ENCODE assay signal across 17 mouse cellular contexts in the genomic region with DNA sequence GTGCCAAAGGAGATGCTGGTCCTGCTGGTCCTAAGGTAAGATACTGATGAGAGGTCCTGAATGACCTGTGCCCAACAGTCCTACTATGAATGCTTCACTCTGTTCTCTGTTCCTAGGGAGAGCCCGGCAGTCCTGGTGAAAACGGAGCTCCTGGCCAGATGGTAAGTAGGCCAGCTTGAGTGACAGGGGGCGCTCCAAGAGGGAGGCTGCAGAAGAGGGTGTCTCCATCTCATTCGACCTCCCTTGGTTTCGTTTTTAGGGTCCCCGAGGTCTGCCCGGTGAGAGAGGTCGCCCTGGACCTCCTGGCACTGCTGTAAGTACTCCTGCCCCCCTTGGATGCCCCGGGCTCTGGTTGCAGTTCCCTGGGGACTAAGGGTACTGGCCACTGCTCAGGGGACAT. TPM values are rescaled to one million over a fixed set of nuclear protein-coding genes. Genes with fewer than 3 reads are reported as not detected.
DNase-seq lines count a peak whose midpoint lies in the region; ATAC-seq lines count a peak whose summit lies in the region.
"Had no signal": no experiment of that assay in that cellular context is flagged by ENCODE, and none has a peak within 500 bp of the region (broad histone marks: within the 10 kb centered on the region; RNA-seq: fewer than 3 reads in every experiment).

No protein-coding gene starts in this region.

- peaks cover 81% of the 10 kb centered on the region for H3K36me3 ChIP-seq in embryonic facial prominence, embryonic 13.5 days
- peaks cover 66% of the 10 kb centered on the region for H3K36me3 ChIP-seq in embryonic facial prominence, embryonic 10.5 days (replicated peaks)
- H3K36me3 ChIP-seq in kidney, embryonic 16.5 days (ENCODE audit: insufficient read depth, low read length) = peaks cover 18% of the 10 kb centered on the region; the same call in 1 of the 2 replicates
- H3K36me3 ChIP-seq in intestine, embryonic 16.5 days (ENCODE audit: control insufficient read depth, insufficient read depth, low read length) = peaks cover 4% of the 10 kb centered on the region
- no peaks in the 10 kb centered on the region for H3K36me3 ChIP-seq in hindbrain, embryonic 13.5 days

- no peak for DNase-seq in embryonic facial prominence, embryonic 10.5 days (ENCODE audit: low spot score)
- no peak for DNase-seq in kidney, postnatal 36 days
- peak; percentile 32 for DNase-seq in 3T3-L1 (ENCODE audit: low read depth, low spot score)
- DNase-seq in natural killer cell, adult 2 months (ENCODE audit: low spot score in 2 of 2) = no peak
- DNase-seq: adrenal gland, adult 8-10 months; cerebellum, adult 8-10 months; kidney, adult 8-10 months; right cerebral cortex, postnatal 14 days; thymus, postnatal 25 days had no signal

- ATAC-seq in embryonic facial prominence, embryonic 13.5 days (ENCODE audit: insufficient number of reproducible peaks, insufficient read depth, low FRiP score, low TSS enrichment, low read depth) = no peak
- no peak for ATAC-seq in kidney, embryonic 16.5 days (ENCODE audit: low FRiP score, low TSS enrichment)
- no peak for ATAC-seq in intestine, embryonic 16.5 days
- no peak for ATAC-seq in hindbrain, embryonic 13.5 days (ENCODE audit: low FRiP score)
- ATAC-seq: lung, postnatal 0 days had no signal

- H3K9me3 ChIP-seq in embryonic facial prominence, embryonic 13.5 days = no peaks in the 10 kb centered on the region
- H3K9me3 ChIP-seq in embryonic facial prominence, embryonic 10.5 days = no peaks in the 10 kb centered on the region
- no peaks in the 10 kb centered on the region for H3K9me3 ChIP-seq in kidney, embryonic 16.5 days (ENCODE audit: low read length)
- no peaks in the 10 kb centered on the region for H3K9me3 ChIP-seq in intestine, embryonic 16.5 days (ENCODE audit: control insufficient read depth, low read length)
- H3K9me3 ChIP-seq in hindbrain, embryonic 13.5 days = no peaks in the 10 kb centered on the region
- H3K9me3 ChIP-seq: forebrain, embryonic 10.5 days; hindbrain, embryonic 10.5 days had no signal

- 0 out of 2 replicates have a peak overlapping the region, but pooled peaks have one; percentile 11 for H3K9ac ChIP-seq in embryonic facial prominence, embryonic 13.5 days
- H3K9ac ChIP-seq in kidney, embryonic 16.5 days (replicated peaks; ENCODE audit: low read length) = peak overlapping the region; percentile 23; the same call in 1 of the 2 replicates
- H3K9ac ChIP-seq in intestine, embryonic 16.5 days (ENCODE audit: low read depth, low read length) = no peak overlapping the region; the same call in 1 of the 2 replicates
- no peak overlapping the region for H3K9ac ChIP-seq in hindbrain, embryonic 13.5 days

- peaks cover 2% of the 10 kb centered on the region; the same call in 1 of the 2 replicates for H3K27me3 ChIP-seq in embryonic facial prominence, embryonic 13.5 days
- peaks cover 87% of the 10 kb centered on the region for H3K27me3 ChIP-seq in embryonic facial prominence, embryonic 10.5 days (replicated peaks; ENCODE audit: low read depth, poor library complexity, severe bottlenecking)
- H3K27me3 ChIP-seq in kidney, embryonic 16.5 days (ENCODE audit: insufficient read depth, low read length) = peaks cover 11% of the 10 kb centered on the region
- H3K27me3 ChIP-seq in intestine, embryonic 16.5 days (replicated peaks; ENCODE audit: control insufficient read depth, insufficient read depth, low read length) = 0 out of 2 replicates have a peak, but pooled peaks cover 1% of the 10 kb centered on the region
- peaks cover 73% of the 10 kb centered on the region for H3K27me3 ChIP-seq in hindbrain, embryonic 13.5 days

- peak overlapping the region; percentile 63; the same call in 1 of the 2 replicates for H3K27ac ChIP-seq in embryonic facial prominence, embryonic 13.5 days
- H3K27ac ChIP-seq in embryonic facial prominence, embryonic 10.5 days (replicated peaks) = no peak overlapping the region
- peak overlapping the region; percentile 47; the same call in 1 of the 2 replicates for H3K27ac ChIP-seq in kidney, embryonic 16.5 days (ENCODE audit: low read length)
- 0 out of 2 replicates have a peak overlapping the region, but pooled peaks have one; percentile 8 for H3K27ac ChIP-seq in intestine, embryonic 16.5 days (ENCODE audit: low read length)
- no peak overlapping the region for H3K27ac ChIP-seq in hindbrain, embryonic 13.5 days
- H3K27ac ChIP-seq: hindbrain, embryonic 10.5 days had no signal

- peaks cover 53% of the 10 kb centered on the region for H3K4me1 ChIP-seq in embryonic facial prominence, embryonic 13.5 days
- peaks cover 28% of the 10 kb centered on the region for H3K4me1 ChIP-seq in embryonic facial prominence, embryonic 10.5 days
- peaks cover 15% of the 10 kb centered on the region; the same call in 1 of the 2 replicates for H3K4me1 ChIP-seq in kidney, embryonic 16.5 days (ENCODE audit: insufficient read depth, low read length)
- H3K4me1 ChIP-seq in intestine, embryonic 16.5 days (ENCODE audit: control insufficient read depth, insufficient read depth, low read length) = peaks cover 4% of the 10 kb centered on the region
- peaks cover 15% of the 10 kb centered on the region for H3K4me1 ChIP-seq in hindbrain, embryonic 13.5 days (replicated peaks)

- peak overlapping the region; percentile 11; the same call in 1 of the 2 replicates for H3K4me2 ChIP-seq in embryonic facial prominence, embryonic 13.5 days
- no peak overlapping the region; the same call in 1 of the 2 replicates for H3K4me2 ChIP-seq in kidney, embryonic 16.5 days (replicated peaks; ENCODE audit: low read depth, low read length)
- H3K4me2 ChIP-seq in intestine, embryonic 16.5 days (ENCODE audit: low read depth, low read length) = no peak overlapping the region
- H3K4me2 ChIP-seq in hindbrain, embryonic 13.5 days = no peak overlapping the region
- H3K4me2 ChIP-seq: midbrain, embryonic 11.5 days had no signal

- H3K4me3 ChIP-seq in embryonic facial prominence, embryonic 13.5 days = no peak overlapping the region
- no peak overlapping the region for H3K4me3 ChIP-seq in embryonic facial prominence, embryonic 10.5 days
- H3K4me3 ChIP-seq in kidney, embryonic 16.5 days (ENCODE audit: low read length) = no peak overlapping the region
- no peak overlapping the region for H3K4me3 ChIP-seq in intestine, embryonic 16.5 days (ENCODE audit: low read length)
- H3K4me3 ChIP-seq in hindbrain, embryonic 13.5 days = no peak overlapping the region
- H3K4me3 ChIP-seq: forebrain, embryonic 10.5 days; hindbrain, embryonic 10.5 days had no signal

- 51% methylated on average over 9 of the region's 9 CpGs for WGBS in embryonic facial prominence, embryonic 13.5 days
- WGBS in embryonic facial prominence, embryonic 10.5 days = 37% methylated on average over 9 of the region's 9 CpGs
- WGBS in kidney, embryonic 16.5 days = 42% methylated on average over 9 of the region's 9 CpGs
- WGBS in intestine, embryonic 16.5 days = 44% methylated on average over 9 of the region's 9 CpGs
- 37% methylated on average over 9 of the region's 9 CpGs for WGBS in hindbrain, embryonic 13.5 days

RNA-seq across cellular contexts. Expression of a gene that starts 5.1 kb away (rescaled TPM):
- polyA plus RNA-seq in embryonic facial prominence, embryonic 13.5 days (2015; fragmentation: Nextera tagmentation; extraction: Ambion mirVana) = 1,060 and 1,259 TPM in 2 replicates
- 61.5 and 88.8 TPM in 2 replicates for polyA plus RNA-seq in embryonic facial prominence, embryonic 10.5 days (2016; fragmentation: Nextera tagmentation; extraction: Ambion mirVana)
- polyA plus RNA-seq in kidney, embryonic 16.5 days (2015; fragmentation: Nextera tagmentation; extraction: Ambion mirVana) = 869 and 941 TPM in 2 replicates
- 890 and 1,013 TPM in 2 replicates for polyA plus RNA-seq in intestine, embryonic 16.5 days (2015; fragmentation: Nextera tagmentation; extraction: Ambion mirVana)
- 128 and 217 TPM in 2 replicates for polyA plus RNA-seq in hindbrain, embryonic 13.5 days (2015; fragmentation: Nextera tagmentation; extraction: Ambion mirVana)

RNA-seq across cellular contexts. Expression of a gene that starts 26.3 kb away (rescaled TPM):
- not detected in 2 replicates for polyA plus RNA-seq in embryonic facial prominence, embryonic 13.5 days (2015; fragmentation: Nextera tagmentation; extraction: Ambion mirVana)
- not detected in 2 replicates for polyA plus RNA-seq in embryonic facial prominence, embryonic 10.5 days (2016; fragmentation: Nextera tagmentation; extraction: Ambion mirVana)
- polyA plus RNA-seq in kidney, embryonic 16.5 days (2015; fragmentation: Nextera tagmentation; extraction: Ambion mirVana) = not detected in 2 replicates
- polyA plus RNA-seq in intestine, embryonic 16.5 days (2015; fragmentation: Nextera tagmentation; extraction: Ambion mirVana) = not detected in 2 replicates
- polyA plus RNA-seq in hindbrain, embryonic 13.5 days (2015; fragmentation: Nextera tagmentation; extraction: Ambion mirVana) = not detected in 2 replicates
- polyA plus RNA-seq: forebrain, embryonic 10.5 days; hindbrain, embryonic 10.5 days; lung, postnatal 0 days; midbrain, embryonic 11.5 days had no signal

RNA-seq across cellular contexts. Expression of a gene that starts 35.0 kb away (rescaled TPM):
- polyA plus RNA-seq in embryonic facial prominence, embryonic 13.5 days (2015; fragmentation: Nextera tagmentation; extraction: Ambion mirVana) = 1.1 and 1.5 TPM in 2 replicates
- polyA plus RNA-seq in embryonic facial prominence, embryonic 10.5 days (2016; fragmentation: Nextera tagmentation; extraction: Ambion mirVana) = 0.17 TPM in 1 of 2 replicates, not detected in the other
- polyA plus RNA-seq in kidney, embryonic 16.5 days (2015; fragmentation: Nextera tagmentation; extraction: Ambion mirVana) = 0.19 and 0.71 TPM in 2 replicates
- polyA plus RNA-seq in intestine, embryonic 16.5 days (2015; fragmentation: Nextera tagmentation; extraction: Ambion mirVana) = 0.26 and 0.36 TPM in 2 replicates
- 0.23 and 0.52 TPM in 2 replicates for polyA plus RNA-seq in hindbrain, embryonic 13.5 days (2015; fragmentation: Nextera tagmentation; extraction: Ambion mirVana)
- polyA plus RNA-seq: forebrain, embryonic 10.5 days; midbrain, embryonic 11.5 days had no signal

RNA-seq across cellular contexts. Expression of a gene that starts 49.7 kb away (rescaled TPM):
- 13.2 and 13.5 TPM in 2 replicates for polyA plus RNA-seq in embryonic facial prominence, embryonic 13.5 days (2015; fragmentation: Nextera tagmentation; extraction: Ambion mirVana)
- 8.3 and 9.4 TPM in 2 replicates for polyA plus RNA-seq in embryonic facial prominence, embryonic 10.5 days (2016; fragmentation: Nextera tagmentation; extraction: Ambion mirVana)
- polyA plus RNA-seq in kidney, embryonic 16.5 days (2015; fragmentation: Nextera tagmentation; extraction: Ambion mirVana) = 9.9 and 10.7 TPM in 2 replicates
- polyA plus RNA-seq in intestine, embryonic 16.5 days (2015; fragmentation: Nextera tagmentation; extraction: Ambion mirVana) = 5.2 and 5.6 TPM in 2 replicates
- polyA plus RNA-seq in hindbrain, embryonic 13.5 days (2015; fragmentation: Nextera tagmentation; extraction: Ambion mirVana) = 16.9 and 17.3 TPM in 2 replicates

Comparison
In these comparisons a context has a peak if more than half of its experiments do, and no peak if none do; other contexts are left out.
1. H3K27ac ChIP-seq: peak in embryonic facial prominence, embryonic 13.5 days (single experiment), kidney, embryonic 16.5 days (single experiment) and intestine, embryonic 16.5 days (single experiment); none in embryonic facial prominence, embryonic 10.5 days (single experiment) and hindbrain, embryonic 13.5 days (single experiment).
2. H3K9ac ChIP-seq: peak in embryonic facial prominence, embryonic 13.5 days (single experiment) and kidney, embryonic 16.5 days (single experiment); none in intestine, embryonic 16.5 days (single experiment) and hindbrain, embryonic 13.5 days (single experiment).